Mouse (Mus musculus): ENCODE data around the gene C5ar1. TPM values are rescaled to one million over a fixed set of nuclear protein-coding genes. Genes with fewer than 3 reads are reported as not detected.
A peak's percentile ranks its signal among the peaks of the same experiment; 100 is the strongest.

C5ar1 gene
- polyA plus RNA-seq, 1 experiment from 2014 or later: 3.1 TPM

DNA sequence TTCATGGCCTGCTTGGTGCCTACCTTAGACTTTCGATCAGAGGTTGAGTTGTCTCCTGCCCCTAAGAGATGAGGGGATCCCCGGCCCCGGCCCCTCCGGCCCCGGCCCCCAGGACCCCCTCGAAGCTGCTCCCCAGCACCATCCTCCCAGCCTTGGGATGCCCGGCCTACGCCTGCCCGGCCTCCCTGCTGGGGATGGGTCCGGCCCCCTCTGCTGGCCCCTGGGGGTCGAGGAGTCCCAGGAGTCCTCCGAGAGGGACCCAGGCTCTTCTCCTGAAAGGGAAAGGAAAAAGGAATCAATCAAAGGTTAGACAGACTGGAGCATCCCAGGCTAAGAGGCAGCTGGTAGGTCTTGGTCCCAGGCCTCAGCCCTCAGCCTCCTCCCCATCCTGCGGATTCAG, 23.0 kb upstream of the C5ar1 start:
- Histone ChIP-seq H3K27me3 (ENCODE audit: insufficient read depth, low read length) (no peaks in the 10 kb centered on the region), H3K9me3 (replicated peaks; ENCODE audit: low read length) (no peaks in the 10 kb centered on the region), H3K4me3 (replicated peaks; ENCODE audit: low read depth, low read length) (no peak overlapping the region), H3K4me2 (ENCODE audit: low read length) (no peak overlapping the region), H3K27ac (no peak overlapping the region), H3K4me1 (replicated peaks; ENCODE audit: insufficient read depth, low read length) (no peaks in the 10 kb centered on the region), H3K9ac (ENCODE audit: low read depth, low read length) (no peak overlapping the region), H3K36me3 (ENCODE audit: insufficient read depth, low read length) (peaks cover 38% of the 10 kb centered on the region)
- no peak for DNase-seq (ENCODE audit: low spot score)
- 86% methylated on average over 13 of the region's 13 CpGs for WGBS
- no peak for TF ChIP-seq CTCF (IDR thresholded peaks at IDR 0.05; ENCODE audit: low read depth)
- ATAC-seq (replicated peaks; ENCODE audit: low FRiP score, low read depth): no peak

DNA sequence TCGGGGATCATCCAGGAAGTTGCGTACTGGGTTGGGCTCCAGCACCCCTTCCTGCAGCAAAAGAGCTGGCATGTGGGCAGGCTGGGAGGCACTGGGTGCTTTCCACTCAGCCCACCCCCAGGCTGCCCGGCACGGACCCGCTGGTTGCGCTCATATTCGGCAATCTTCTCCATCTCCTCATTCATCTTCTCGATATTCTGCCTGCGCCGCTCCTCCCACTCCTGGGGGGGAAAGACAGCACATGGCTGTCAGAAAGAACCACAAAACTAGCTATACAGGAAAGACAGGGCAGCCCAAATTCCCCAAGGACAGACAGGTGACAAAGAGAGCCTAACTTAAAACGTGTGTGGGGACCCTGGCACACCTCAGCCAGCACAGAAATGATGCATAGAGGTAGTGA, 21.4 kb upstream of the C5ar1 start:
- Histone ChIP-seq H3K9ac (ENCODE audit: low read depth, low read length) (no peak overlapping the region), H3K9me3 (replicated peaks; ENCODE audit: low read length) (no peaks in the 10 kb centered on the region), H3K4me2 (ENCODE audit: low read length) (no peak overlapping the region), H3K36me3 (ENCODE audit: insufficient read depth, low read length) (peaks cover 45% of the 10 kb centered on the region), H3K4me3 (replicated peaks; ENCODE audit: low read depth, low read length) (no peak overlapping the region), H3K27ac (no peak overlapping the region), H3K4me1 (replicated peaks; ENCODE audit: insufficient read depth, low read length) (no peaks in the 10 kb centered on the region), H3K27me3 (ENCODE audit: insufficient read depth, low read length) (no peaks in the 10 kb centered on the region)
- ATAC-seq (replicated peaks; ENCODE audit: low FRiP score, low read depth) (no peak), DNase-seq (ENCODE audit: low spot score) (no peak)
- no peak for TF ChIP-seq CTCF (IDR thresholded peaks at IDR 0.05; ENCODE audit: low read depth)
- 89% methylated on average over 11 of the region's 11 CpGs for WGBS

DNA sequence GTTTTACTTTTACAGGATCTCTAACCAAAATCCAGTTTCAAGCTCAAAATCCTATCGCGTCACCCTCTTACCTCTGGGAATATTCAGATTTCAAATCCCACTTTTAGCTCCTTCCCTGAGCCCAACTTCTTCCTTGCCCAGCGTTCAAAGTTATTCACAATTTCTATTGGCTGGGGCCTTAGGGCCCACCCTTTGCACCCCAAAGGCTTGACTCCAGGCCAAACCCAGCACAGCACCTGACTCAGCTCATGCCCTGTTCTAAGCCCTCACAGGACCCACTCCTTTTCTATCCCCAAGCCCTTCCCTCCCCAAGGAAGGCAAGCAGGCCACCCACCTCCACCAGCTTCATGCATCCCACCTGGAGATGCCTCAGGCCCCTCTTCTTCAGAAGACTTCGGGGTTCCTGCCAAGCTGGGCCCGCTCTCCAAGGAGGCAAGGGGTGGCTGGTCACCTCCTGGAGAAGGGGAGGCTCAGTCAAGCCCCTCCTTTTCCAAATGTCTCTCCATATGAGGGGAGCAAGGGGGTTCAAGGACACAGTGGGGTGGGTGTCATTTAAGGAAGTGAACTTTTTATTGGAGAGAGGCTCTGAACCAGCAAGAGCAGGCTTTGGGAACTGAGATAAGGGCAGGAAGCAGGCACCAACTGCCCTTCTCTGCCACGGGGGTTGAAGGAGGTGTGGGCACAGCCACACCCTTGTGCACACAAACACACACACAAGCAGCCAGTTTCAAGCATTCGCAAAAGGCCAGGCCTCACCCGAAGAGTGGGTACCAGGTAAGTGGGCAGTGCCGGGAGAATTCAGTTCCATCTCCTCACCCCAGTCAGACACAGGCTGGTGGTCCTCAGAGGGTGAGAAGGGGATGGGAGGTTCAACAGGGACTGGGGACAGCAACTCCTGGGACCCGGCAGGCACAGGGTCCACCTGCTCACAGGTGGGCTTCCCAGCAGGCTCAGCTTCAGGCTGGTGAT, 15.9 kb upstream of the C5ar1 start:
- no peak overlapping the region; the same call in 1 of the 2 replicates for H3K4me2 ChIP-seq (ENCODE audit: low read length)
- H3K4me1 ChIP-seq (replicated peaks; ENCODE audit: insufficient read depth, low read length): peaks cover 5% of the 10 kb centered on the region
- H3K27me3 ChIP-seq (ENCODE audit: insufficient read depth, low read length): no peaks in the 10 kb centered on the region
- ATAC-seq (replicated peaks; ENCODE audit: low FRiP score, low read depth) (no peak), DNase-seq (ENCODE audit: low spot score) (no peak)
- no peak overlapping the region for H3K4me3 ChIP-seq (replicated peaks; ENCODE audit: low read depth, low read length)
- TF ChIP-seq CTCF (IDR thresholded peaks at IDR 0.05; ENCODE audit: low read depth): no peak
- H3K27ac ChIP-seq: no peak overlapping the region
- H3K9ac ChIP-seq (ENCODE audit: low read depth, low read length): no peak overlapping the region
- 87% methylated on average over 10 of the region's 10 CpGs for WGBS
- H3K36me3 ChIP-seq (ENCODE audit: insufficient read depth, low read length): peaks cover 27% of the 10 kb centered on the region
- H3K9me3 ChIP-seq (replicated peaks; ENCODE audit: low read length): no peaks in the 10 kb centered on the region

GRCm38 (mm10) chr7:16273766-16274140, 14.4 kb upstream of the C5ar1 start:
- Histone ChIP-seq H3K4me1 (replicated peaks; ENCODE audit: insufficient read depth, low read length) (peaks cover 5% of the 10 kb centered on the region), H3K27ac (peak overlapping the region; percentile 91), H3K4me2 (ENCODE audit: low read length) (peak overlapping the region; percentile 84), H3K36me3 (ENCODE audit: insufficient read depth, low read length) (peaks cover 27% of the 10 kb centered on the region), H3K9ac (ENCODE audit: low read depth, low read length) (peak overlapping the region; percentile 77), H3K27me3 (ENCODE audit: insufficient read depth, low read length) (no peaks in the 10 kb centered on the region), H3K4me3 (replicated peaks; ENCODE audit: low read depth, low read length) (peak overlapping the region; percentile 66), H3K9me3 (replicated peaks; ENCODE audit: low read length) (no peaks in the 10 kb centered on the region)
- no peak for TF ChIP-seq CTCF (IDR thresholded peaks at IDR 0.05; ENCODE audit: low read depth)
- peak; percentile 77 for ATAC-seq (replicated peaks; ENCODE audit: low FRiP score, low read depth)
- under 1% methylated on average over 18 of the region's 18 CpGs for WGBS
- peak; percentile 94 for DNase-seq (ENCODE audit: low spot score)

DNA sequence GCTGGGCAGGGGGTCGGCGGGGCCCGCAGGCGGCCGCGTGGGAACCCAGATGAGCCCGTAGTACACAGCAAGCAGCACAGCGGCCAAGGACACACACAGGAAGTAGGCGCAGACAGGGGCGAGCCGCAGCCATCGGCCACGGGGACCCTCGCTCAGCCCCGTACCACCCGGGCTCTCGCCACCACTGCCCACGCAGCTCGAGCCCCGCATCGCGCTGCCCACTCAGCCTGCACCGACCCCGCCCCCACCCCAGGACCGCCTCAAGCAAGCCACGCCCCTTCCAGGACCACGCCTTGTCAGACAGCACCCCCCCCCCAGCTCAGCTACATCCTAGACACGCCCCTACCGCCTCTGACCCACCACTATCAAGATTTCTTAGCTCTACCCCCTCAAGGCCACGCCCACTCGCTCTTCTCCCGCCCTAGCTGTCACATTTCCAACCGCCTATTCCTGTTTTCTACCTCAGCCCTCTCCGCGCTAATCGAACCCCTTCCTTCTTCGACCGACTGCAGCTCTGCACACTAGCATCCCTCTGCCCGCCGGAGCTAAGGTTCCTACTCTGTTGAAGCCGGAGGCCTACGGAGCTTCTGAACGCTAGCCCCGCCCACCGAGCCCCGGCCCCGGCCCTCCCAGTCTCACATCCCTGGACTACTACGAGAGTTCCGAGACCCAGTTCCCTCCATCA, 13.9 kb upstream of the C5ar1 start, which contains the start of gene Inafm1:
Gene Inafm1 (minus strand): TSS at position 537 of the 685 bp plus-strand sequence.
- Histone ChIP-seq H3K27ac (peak within 1 kb of the TSS; percentile 91), H3K27me3 (ENCODE audit: insufficient read depth, low read length) (no peaks in the 10 kb centered on the region), H3K4me2 (ENCODE audit: low read length) (peak within 1 kb of the TSS; percentile 84), H3K9ac (ENCODE audit: low read depth, low read length) (peak within 1 kb of the TSS; percentile 77), H3K4me3 (replicated peaks; ENCODE audit: low read depth, low read length) (peak within 1 kb of the TSS; percentile 66), H3K4me1 (replicated peaks; ENCODE audit: insufficient read depth, low read length) (peaks cover 5% of the 10 kb centered on the region), H3K9me3 (replicated peaks; ENCODE audit: low read length) (no peaks in the 10 kb centered on the region), H3K36me3 (ENCODE audit: insufficient read depth, low read length) (peaks cover 24% of the 10 kb centered on the region)
- DNase-seq (ENCODE audit: low spot score): peak; percentile 99
- 2% methylated on average over 41 of the region's 49 CpGs for WGBS
- no peak for TF ChIP-seq CTCF (IDR thresholded peaks at IDR 0.05; ENCODE audit: low read depth)
- ATAC-seq (replicated peaks; ENCODE audit: low FRiP score, low read depth): peak; percentile 73

GRCm38 (mm10) chr7:16272681-16273080, 13.3 kb upstream of the C5ar1 start:
- peak; percentile 79 for DNase-seq (ENCODE audit: low spot score)
- ATAC-seq (replicated peaks; ENCODE audit: low FRiP score, low read depth): peak; percentile 83
- Histone ChIP-seq H3K27me3 (ENCODE audit: insufficient read depth, low read length) (no peaks in the 10 kb centered on the region), H3K9ac (ENCODE audit: low read depth, low read length) (peak overlapping the region; percentile 77), H3K36me3 (ENCODE audit: insufficient read depth, low read length) (peaks cover 18% of the 10 kb centered on the region), H3K27ac (peak overlapping the region; percentile 91), H3K4me2 (ENCODE audit: low read length) (peak overlapping the region; percentile 84), H3K9me3 (replicated peaks; ENCODE audit: low read length) (no peaks in the 10 kb centered on the region), H3K4me1 (replicated peaks; ENCODE audit: insufficient read depth, low read length) (peaks cover 5% of the 10 kb centered on the region), H3K4me3 (replicated peaks; ENCODE audit: low read depth, low read length) (peak overlapping the region; percentile 66)
- under 1% methylated on average over 40 of the region's 46 CpGs for WGBS
- peak; percentile 25; the same call in 1 of the 2 replicates for TF ChIP-seq CTCF (IDR thresholded peaks at IDR 0.05; ENCODE audit: low read depth)
